In genomic region chr4:148453707-148454106, GRCm38 (mm10) we compare ENCODE assay signal across 15 mouse cellular contexts. TPM values are rescaled to one million over a fixed set of nuclear protein-coding genes. Genes with fewer than 3 reads are reported as not detected.
"Had no signal": no experiment of that assay in that cellular context is flagged by ENCODE, and none has a peak within 500 bp of the region (broad histone marks: within the 10 kb centered on the region; RNA-seq: fewer than 3 reads in every experiment).

No protein-coding gene starts in this region.

- DNase-seq: gastrocnemius, postnatal 14 days; gastrocnemius, postnatal 36 days; heart, adult 2 months; heart, postnatal 14 days; heart, postnatal 36 days; kidney, adult 11 months; kidney, adult 2 months; kidney, adult 9 months; kidney, postnatal 14 days; kidney, postnatal 36 days; layer of hippocampus, adult 9-11 months; layer of hippocampus, postnatal 36 days; liver; lung, adult 18-20 months had no signal

RNA-seq across cellular contexts. Expression of gene Angptl7, which starts 46.6 kb away (rescaled TPM):
- total RNA-seq: hematopoietic stem cell, adult 5-6 weeks had no signal
